Mouse (Mus musculus) olfactory bulb, adult 2 months (tissue): ENCODE results near the gene Dock2.

Experiments
- CTCF ChIP-seq: fragments of 200-500 bp; IDR thresholded peaks from 2 replicates; pipeline ENCODE4 v1.5.1; 2012; ENCODE audit warnings: low read depth, mild to moderate bottlenecking, low read length, moderate library complexity; ENCODE audit not compliant: insufficient read depth
- POLR2A ChIP-seq: fragments of 200-500 bp; IDR thresholded peaks from 2 replicates; pipeline ENCODE4 v1.6.1; 2012; ENCODE audit warnings: mild to moderate bottlenecking, low read depth, low read length, moderate library complexity; ENCODE audit not compliant: insufficient read depth

DNA sequence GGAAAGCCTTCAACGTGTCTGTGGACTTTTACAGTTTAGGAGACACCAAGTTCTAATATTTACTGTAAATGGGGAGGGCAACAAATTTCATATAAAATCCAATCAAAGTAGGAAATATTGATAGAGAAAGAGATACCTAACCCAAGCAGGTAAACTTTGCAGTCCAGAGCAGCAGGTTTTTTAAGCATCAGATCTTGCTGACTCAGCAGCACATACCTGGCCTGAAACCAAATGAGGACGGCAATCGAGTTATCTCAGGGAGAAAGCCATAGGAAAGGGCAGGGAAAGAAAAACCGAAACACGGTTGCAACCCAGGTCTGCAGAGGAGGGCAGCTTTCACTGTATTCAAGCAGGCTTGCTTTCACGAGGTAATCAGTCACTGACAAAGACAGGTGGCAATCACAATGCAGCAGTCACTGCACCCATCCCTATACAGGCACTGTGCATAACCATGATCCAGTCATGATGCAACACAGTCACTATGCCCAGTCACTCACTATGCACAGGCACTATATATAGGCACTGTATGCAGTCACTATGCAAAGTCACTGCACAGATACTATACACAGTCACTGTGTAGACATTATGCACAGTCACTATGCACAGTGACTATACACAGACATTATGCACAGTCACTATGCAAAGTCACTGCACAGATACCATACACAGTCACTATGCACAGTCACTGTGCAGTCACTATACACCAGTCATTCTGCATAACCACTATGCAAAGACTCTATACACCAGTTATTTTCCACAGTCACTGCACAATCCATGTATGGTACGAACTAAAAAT, 258.4 kb downstream of the Dock2 start:
- TF ChIP-seq POLR2A = no peak
- TF ChIP-seq CTCF = no peak
